Mouse (Mus musculus): ENCODE measurements around the gene Nfia. TPM values are rescaled to one million over a fixed set of nuclear protein-coding genes. Genes with fewer than 3 reads are reported as not detected.

Nfia gene
- polyA plus RNA-seq, 2 experiments, result 51.9 to 71.2 TPM

DNA sequence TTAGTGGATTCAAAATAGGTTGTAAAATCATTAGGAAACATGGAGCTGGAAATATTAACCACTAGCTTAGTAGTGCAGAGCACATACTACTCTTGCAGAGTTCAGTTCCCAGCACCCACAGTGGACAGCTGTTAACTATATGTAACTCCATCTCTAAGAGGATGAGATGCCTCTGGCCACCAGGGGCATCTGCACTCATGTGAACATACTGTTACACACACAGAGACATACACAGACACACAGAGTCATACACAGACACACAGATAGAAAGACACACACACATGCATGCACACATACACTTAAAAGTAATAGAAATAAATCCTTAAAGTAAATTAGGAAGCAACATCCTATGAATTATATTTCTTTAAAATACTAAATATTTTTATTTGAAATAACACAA is 149.1 kb downstream of the Nfia start:
- Histone ChIP-seq H3K4me2 (replicated peaks; ENCODE audit: low read depth, low read length, severe bottlenecking) (no peak overlapping the region), H3K9ac (ENCODE audit: low read depth, low read length, severe bottlenecking) (no peak overlapping the region), H3K27ac (replicated peaks; ENCODE audit: low read depth, low read length) (no peak overlapping the region), H3K27me3 (ENCODE audit: control insufficient read depth, insufficient read depth, low read length) (no peaks in the 10 kb centered on the region), H3K4me1 (ENCODE audit: control insufficient read depth, insufficient read depth, low read length) (peaks cover 37% of the 10 kb centered on the region), H3K4me3 (replicated peaks; ENCODE audit: low read length) (no peak overlapping the region), H3K36me3 (ENCODE audit: control insufficient read depth, insufficient read depth, low read length) (no peaks in the 10 kb centered on the region), H3K9me3 (ENCODE audit: control insufficient read depth, low read length) (no peaks in the 10 kb centered on the region)
- DNase-seq (ENCODE audit: low spot score), result no peak
- no peak for ATAC-seq (ENCODE audit: low FRiP score, low read depth)
- no peak for TF ChIP-seq POLR2A (IDR thresholded peaks at IDR 0.05; ENCODE audit: borderline replicate concordance, extremely low read depth, insufficient read depth, insufficient read length)

DNA sequence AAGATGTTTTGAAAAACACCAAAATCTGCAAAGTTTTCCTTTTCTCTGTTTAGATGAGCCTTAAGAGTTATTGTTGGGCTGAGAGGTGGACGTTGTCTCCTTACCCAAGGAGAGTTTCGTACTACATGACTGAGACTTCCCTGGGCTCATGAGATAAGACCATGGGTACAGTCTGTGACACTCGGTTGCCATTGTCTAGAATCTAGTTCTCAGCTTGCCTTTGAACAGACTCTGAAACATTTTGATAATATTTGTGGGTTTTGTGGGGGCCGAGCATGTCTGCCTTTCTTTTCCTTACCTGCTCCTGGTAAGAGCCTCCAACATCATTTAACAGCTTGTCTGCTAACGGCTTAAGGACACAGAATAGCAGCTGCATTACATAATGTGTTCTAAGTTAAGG is 150.7 kb downstream of the Nfia start:
- H3K4me1 ChIP-seq (ENCODE audit: control insufficient read depth, insufficient read depth, low read length), result peaks cover 41% of the 10 kb centered on the region
- no peaks in the 10 kb centered on the region for H3K9me3 ChIP-seq (ENCODE audit: control insufficient read depth, low read length)
- TF ChIP-seq POLR2A (IDR thresholded peaks at IDR 0.05; ENCODE audit: borderline replicate concordance, extremely low read depth, insufficient read depth, insufficient read length), result no peak
- ATAC-seq (ENCODE audit: low FRiP score, low read depth) (no peak), DNase-seq (ENCODE audit: low spot score) (no peak)
- H3K27ac ChIP-seq (replicated peaks; ENCODE audit: low read depth, low read length), result no peak overlapping the region
- WGBS, result 83% methylated on average over 5 of the region's 5 CpGs
- H3K4me3 ChIP-seq (replicated peaks; ENCODE audit: low read length), result no peak overlapping the region
- no peak overlapping the region for H3K9ac ChIP-seq (ENCODE audit: low read depth, low read length, severe bottlenecking)
- H3K4me2 ChIP-seq (replicated peaks; ENCODE audit: low read depth, low read length, severe bottlenecking), result no peak overlapping the region
- H3K27me3 ChIP-seq (ENCODE audit: control insufficient read depth, insufficient read depth, low read length), result no peaks in the 10 kb centered on the region
- no peaks in the 10 kb centered on the region for H3K36me3 ChIP-seq (ENCODE audit: control insufficient read depth, insufficient read depth, low read length)

DNA sequence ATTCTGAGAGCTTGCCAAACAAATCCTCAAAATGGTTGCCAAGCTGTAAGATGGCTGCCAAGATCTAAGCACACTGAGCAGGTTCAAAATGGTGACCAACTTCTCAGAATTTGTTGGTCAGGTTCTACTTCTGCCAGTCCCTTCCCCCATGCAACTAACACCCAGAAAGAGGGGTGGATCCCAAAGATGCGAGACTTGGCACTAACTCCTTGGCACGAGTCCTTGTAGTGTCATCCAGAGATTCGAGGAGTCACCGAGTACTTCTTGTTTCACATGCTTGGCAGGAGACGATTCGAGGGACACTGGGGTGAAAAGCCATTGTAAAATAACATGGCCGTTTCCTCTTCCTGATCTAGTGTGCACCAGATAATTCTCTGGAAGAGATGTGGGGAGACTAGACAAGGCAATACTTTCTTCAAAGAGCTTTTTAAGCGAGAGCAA is 151.4 kb downstream of the Nfia start:
- no peaks in the 10 kb centered on the region for H3K27me3 ChIP-seq (ENCODE audit: control insufficient read depth, insufficient read depth, low read length)
- no peak overlapping the region for H3K27ac ChIP-seq (replicated peaks; ENCODE audit: low read depth, low read length)
- H3K4me3 ChIP-seq (replicated peaks; ENCODE audit: low read length), result no peak overlapping the region
- no peaks in the 10 kb centered on the region for H3K9me3 ChIP-seq (ENCODE audit: control insufficient read depth, low read length)
- WGBS, result 71% methylated on average over 8 of the region's 8 CpGs
- peaks cover 38% of the 10 kb centered on the region for H3K4me1 ChIP-seq (ENCODE audit: control insufficient read depth, insufficient read depth, low read length)
- H3K36me3 ChIP-seq (ENCODE audit: control insufficient read depth, insufficient read depth, low read length), result no peaks in the 10 kb centered on the region
- no peak for DNase-seq (ENCODE audit: low spot score)
- H3K9ac ChIP-seq (ENCODE audit: low read depth, low read length, severe bottlenecking), result no peak overlapping the region
- TF ChIP-seq POLR2A (IDR thresholded peaks at IDR 0.05; ENCODE audit: borderline replicate concordance, extremely low read depth, insufficient read depth, insufficient read length), result no peak
- no peak for ATAC-seq (ENCODE audit: low FRiP score, low read depth)
- no peak overlapping the region for H3K4me2 ChIP-seq (replicated peaks; ENCODE audit: low read depth, low read length, severe bottlenecking)

DNA sequence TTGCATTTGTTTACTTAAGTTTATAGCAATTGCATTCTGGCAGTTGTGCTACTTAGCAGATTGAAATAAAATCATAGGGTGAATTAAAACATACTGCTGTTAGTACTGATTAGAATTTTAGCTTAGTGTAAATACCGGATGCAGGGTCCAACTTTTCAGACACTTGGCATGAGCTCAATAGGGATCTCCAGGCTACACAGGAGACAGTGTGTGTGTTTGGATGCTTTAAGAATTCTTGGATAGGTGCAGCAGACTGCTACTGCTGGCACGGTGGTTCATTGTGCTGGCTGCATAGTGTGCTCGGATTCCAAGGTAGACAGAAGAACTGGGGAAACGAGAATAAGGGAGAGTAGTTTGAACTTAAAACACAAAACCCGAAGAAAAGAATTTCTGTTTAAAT is 151.9 kb downstream of the Nfia start:
- DNase-seq (ENCODE audit: low spot score) (no peak), ATAC-seq (ENCODE audit: low FRiP score, low read depth) (no peak)
- WGBS, result 47% methylated on average over 5 of the region's 5 CpGs
- H3K27ac ChIP-seq (replicated peaks; ENCODE audit: low read depth, low read length), result no peak overlapping the region; the same call in 1 of the 2 replicates
- H3K4me2 ChIP-seq (replicated peaks; ENCODE audit: low read depth, low read length, severe bottlenecking), result no peak overlapping the region
- no peaks in the 10 kb centered on the region for H3K36me3 ChIP-seq (ENCODE audit: control insufficient read depth, insufficient read depth, low read length)
- peaks cover 38% of the 10 kb centered on the region for H3K4me1 ChIP-seq (ENCODE audit: control insufficient read depth, insufficient read depth, low read length)
- H3K27me3 ChIP-seq (ENCODE audit: control insufficient read depth, insufficient read depth, low read length), result no peaks in the 10 kb centered on the region
- H3K9me3 ChIP-seq (ENCODE audit: control insufficient read depth, low read length), result no peaks in the 10 kb centered on the region
- no peak overlapping the region for H3K4me3 ChIP-seq (replicated peaks; ENCODE audit: low read length)
- TF ChIP-seq POLR2A (IDR thresholded peaks at IDR 0.05; ENCODE audit: borderline replicate concordance, extremely low read depth, insufficient read depth, insufficient read length), result no peak
- no peak overlapping the region for H3K9ac ChIP-seq (ENCODE audit: low read depth, low read length, severe bottlenecking)

DNA sequence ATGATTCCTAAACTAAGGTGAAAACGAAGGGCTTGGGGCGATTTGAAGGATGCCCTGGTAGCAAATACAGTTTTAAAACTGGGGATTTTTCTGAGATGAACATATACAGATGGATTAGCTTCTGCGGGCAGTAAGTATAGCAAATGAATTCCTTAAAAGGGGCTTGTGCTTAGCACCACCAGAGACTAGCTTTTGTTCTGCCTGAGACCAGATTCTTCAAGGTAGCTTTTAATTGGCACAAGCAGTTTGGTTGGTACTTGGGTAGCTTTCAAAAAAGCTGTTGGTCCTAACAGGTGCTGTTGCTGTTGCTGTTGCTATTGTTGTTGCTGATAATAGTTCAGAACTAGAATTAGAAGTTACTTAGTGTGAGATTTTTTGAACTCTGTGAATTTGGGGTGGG is 152.3 kb downstream of the Nfia start:
- H3K4me2 ChIP-seq (replicated peaks; ENCODE audit: low read depth, low read length, severe bottlenecking), result no peak overlapping the region
- H3K4me3 ChIP-seq (replicated peaks; ENCODE audit: low read length), result no peak overlapping the region
- no peak overlapping the region for H3K9ac ChIP-seq (ENCODE audit: low read depth, low read length, severe bottlenecking)
- H3K9me3 ChIP-seq (ENCODE audit: control insufficient read depth, low read length), result no peaks in the 10 kb centered on the region
- 73% methylated on average over 3 of the region's 3 CpGs for WGBS
- H3K4me1 ChIP-seq (ENCODE audit: control insufficient read depth, insufficient read depth, low read length), result peaks cover 41% of the 10 kb centered on the region
- ATAC-seq (ENCODE audit: low FRiP score, low read depth), result no peak
- no peak for DNase-seq (ENCODE audit: low spot score)
- H3K27me3 ChIP-seq (ENCODE audit: control insufficient read depth, insufficient read depth, low read length), result no peaks in the 10 kb centered on the region
- H3K27ac ChIP-seq (replicated peaks; ENCODE audit: low read depth, low read length), result no peak overlapping the region; the same call in 1 of the 2 replicates
- H3K36me3 ChIP-seq (ENCODE audit: control insufficient read depth, insufficient read depth, low read length), result no peaks in the 10 kb centered on the region
- TF ChIP-seq POLR2A (IDR thresholded peaks at IDR 0.05; ENCODE audit: borderline replicate concordance, extremely low read depth, insufficient read depth, insufficient read length), result no peak

DNA sequence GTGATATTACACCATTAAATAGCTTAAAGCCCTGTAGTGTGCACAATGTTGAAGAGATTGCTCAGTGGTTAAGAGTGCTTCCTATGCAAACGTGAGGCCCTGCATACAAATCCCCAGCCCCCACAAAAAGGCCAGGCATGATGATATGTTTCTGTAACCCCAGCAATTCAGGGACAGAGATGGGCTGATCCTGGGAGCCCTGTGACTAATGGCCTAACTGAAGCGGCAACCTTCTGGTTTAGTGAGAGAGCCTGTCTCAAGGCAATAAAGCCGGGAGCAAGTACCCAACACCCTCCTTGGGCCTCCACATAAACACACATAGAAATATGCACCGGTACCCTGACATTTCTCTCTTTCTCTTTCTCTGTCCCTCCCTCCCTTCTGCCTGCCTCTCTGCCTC is 153.1 kb downstream of the Nfia start:
- ATAC-seq (ENCODE audit: low FRiP score, low read depth), result no peak
- Histone ChIP-seq H3K4me1 (ENCODE audit: control insufficient read depth, insufficient read depth, low read length) (peaks cover 42% of the 10 kb centered on the region), H3K27me3 (ENCODE audit: control insufficient read depth, insufficient read depth, low read length) (no peaks in the 10 kb centered on the region), H3K27ac (replicated peaks; ENCODE audit: low read depth, low read length) (no peak overlapping the region), H3K36me3 (ENCODE audit: control insufficient read depth, insufficient read depth, low read length) (no peaks in the 10 kb centered on the region), H3K4me3 (replicated peaks; ENCODE audit: low read length) (no peak overlapping the region), H3K4me2 (replicated peaks; ENCODE audit: low read depth, low read length, severe bottlenecking) (no peak overlapping the region), H3K9me3 (ENCODE audit: control insufficient read depth, low read length) (no peaks in the 10 kb centered on the region), H3K9ac (ENCODE audit: low read depth, low read length, severe bottlenecking) (no peak overlapping the region)
- no peak for TF ChIP-seq POLR2A (IDR thresholded peaks at IDR 0.05; ENCODE audit: borderline replicate concordance, extremely low read depth, insufficient read depth, insufficient read length)
- WGBS, result 29% methylated on average over 4 of the region's 4 CpGs
- no peak for DNase-seq (ENCODE audit: low spot score)

Data from limb, embryonic 14.5 days (tissue).